Mouse (Mus musculus): ENCODE results near the gene Frmd3. TPM values are rescaled to one million over a fixed set of nuclear protein-coding genes. Genes with fewer than 3 reads are reported as not detected.

Gene Frmd3
- polyA plus RNA-seq (2015; fragmentation: Illumina TruSeq; extraction: RNeasy Lipid Tissue Mini Kit (QIAGEN cat#74804); ENCODE audit: low read depth, low replicate concordance) = 3.9 TPM

DNA sequence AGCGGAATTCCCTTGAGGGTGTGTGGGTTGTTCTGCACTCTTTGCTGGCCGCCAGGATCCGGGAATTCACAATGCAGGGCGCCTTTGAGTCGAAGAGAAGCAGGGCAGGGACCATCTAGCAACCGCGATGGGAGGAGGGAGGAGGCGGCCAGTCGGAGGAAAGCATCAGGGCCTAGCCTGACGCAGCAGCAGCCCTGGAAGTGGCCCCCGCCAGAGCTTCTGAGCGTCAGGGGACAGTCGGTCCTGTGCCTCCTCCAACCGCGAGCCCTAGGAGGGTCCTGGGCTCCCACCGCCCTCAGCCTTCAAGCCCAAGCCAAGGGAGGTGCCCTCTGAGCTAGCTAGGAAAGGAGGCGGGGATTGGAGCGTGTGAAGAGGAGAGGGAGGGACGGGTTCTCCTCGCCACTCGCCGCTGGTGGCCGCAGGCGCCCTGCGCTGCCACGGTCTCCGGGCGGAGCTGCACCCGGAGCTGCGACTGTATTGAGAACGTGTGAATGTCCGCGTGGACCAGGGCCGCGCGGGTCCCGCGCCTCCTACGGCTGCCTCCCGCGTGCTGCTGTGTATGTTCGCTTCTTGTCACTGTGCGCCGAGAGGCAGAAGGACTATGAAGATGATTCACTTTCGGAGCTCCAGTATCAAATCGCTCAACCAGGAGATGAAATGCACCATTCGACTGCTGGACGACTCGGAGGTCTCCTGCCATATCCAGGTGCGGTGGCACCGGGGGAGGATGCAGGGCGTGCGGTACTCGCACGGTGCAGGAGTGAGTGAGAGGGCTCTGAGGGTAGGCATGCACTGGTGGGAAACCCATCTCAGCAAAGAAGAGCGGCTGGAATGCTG lies at the start of gene Frmd3:
TSS of gene Frmd3 (plus strand) at position 232 of the 837 bp plus-strand sequence.

DNA sequence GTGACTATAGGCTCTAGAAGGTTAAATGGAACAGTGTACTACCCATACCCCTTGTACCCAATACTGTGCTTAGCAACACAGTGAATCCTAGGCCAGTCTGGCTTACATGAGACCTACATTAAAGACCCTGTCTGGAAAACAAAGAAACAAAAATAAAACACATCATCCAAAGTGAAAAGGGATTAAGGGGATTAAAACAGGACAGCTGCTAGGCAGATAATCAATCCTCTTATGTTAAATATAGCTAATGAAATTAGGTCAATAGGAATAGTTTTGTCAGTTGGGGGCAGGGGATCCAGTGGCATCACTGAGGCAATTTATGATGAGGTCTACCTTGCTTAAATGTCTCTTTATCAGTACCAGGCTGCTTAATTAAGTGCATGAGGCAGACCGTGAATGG lies 228.9 kb downstream of the Frmd3 start, which contains the start of gene Kdm4c:
TSS of gene Kdm4c (plus strand) at position 322 of the 400 bp plus-strand sequence.

Other genes with a start within 250 kb of the Frmd3 start
- gene Rasef, start 222.4 kb upstream of the Frmd3 start, polyA plus RNA-seq (2015; fragmentation: Illumina TruSeq; extraction: RNeasy Lipid Tissue Mini Kit (QIAGEN cat#74804); ENCODE audit: low read depth, low replicate concordance) = 0.10 TPM
- gene Gm11758, start 137.2 kb upstream of the Frmd3 start, polyA plus RNA-seq (2015; fragmentation: Illumina TruSeq; extraction: RNeasy Lipid Tissue Mini Kit (QIAGEN cat#74804); ENCODE audit: low read depth, low replicate concordance) = not detected
- gene Gm11757, start 122.3 kb upstream of the Frmd3 start, polyA plus RNA-seq (2015; fragmentation: Illumina TruSeq; extraction: RNeasy Lipid Tissue Mini Kit (QIAGEN cat#74804); ENCODE audit: low read depth, low replicate concordance) = not detected
- not detected for gene Gm13871, start 107.5 kb upstream of the Frmd3 start, polyA plus RNA-seq (2015; fragmentation: Illumina TruSeq; extraction: RNeasy Lipid Tissue Mini Kit (QIAGEN cat#74804); ENCODE audit: low read depth, low replicate concordance)
- not detected for gene Gm11756, start 92.7 kb upstream of the Frmd3 start, polyA plus RNA-seq (2015; fragmentation: Illumina TruSeq; extraction: RNeasy Lipid Tissue Mini Kit (QIAGEN cat#74804); ENCODE audit: low read depth, low replicate concordance)
- not detected for gene 2310002L09Rik, start 62.6 kb upstream of the Frmd3 start, polyA plus RNA-seq (2015; fragmentation: Illumina TruSeq; extraction: RNeasy Lipid Tissue Mini Kit (QIAGEN cat#74804); ENCODE audit: low read depth, low replicate concordance)
- gene Kdm4c, start 229.1 kb downstream of the Frmd3 start, polyA plus RNA-seq (2015; fragmentation: Illumina TruSeq; extraction: RNeasy Lipid Tissue Mini Kit (QIAGEN cat#74804); ENCODE audit: low read depth, low replicate concordance) = 16.1 TPM

Data from brain, adult 10 weeks (tissue).